Mouse (Mus musculus) intestine, embryonic 14.5 days (tissue): ENCODE measurements around the gene 4930404N11Rik. TPM values are rescaled to one million over a fixed set of nuclear protein-coding genes. Genes with fewer than 3 reads are reported as not detected.

Experiments used
- ATAC-seq: fragments of 200-750 bp; cut with Nextera tagmentation; replicated peaks from 2 replicates; pipeline ENCODE4 v1.8.0; 2017; ENCODE audit warnings: low read depth, moderate number of reproducible peaks, moderate TSS enrichment, moderate library complexity; ENCODE audit not compliant: low FRiP score, low TSS enrichment
- DNase-seq: peaks from one replicate; pipeline ENCODE4 v3.0.0-alpha.2; 2018; ENCODE audit warnings: low spot score
- H3K27ac ChIP-seq: fragments of 300-500 bp; sonication (generic); 2 replicates; pipeline ENCODE4 v1.5.1; 2014; ENCODE audit warnings: low read depth, mild to moderate bottlenecking, control low read depth
- H3K27me3 ChIP-seq: fragments of 300-500 bp; sonication (generic); replicated peaks from 2 replicates; pipeline ENCODE4 v1.6.1; 2014; ENCODE audit warnings: low read length, control low read depth; ENCODE audit not compliant: control insufficient read depth, insufficient read depth
- H3K36me3 ChIP-seq: fragments of 300-500 bp; sonication (generic); 2 replicates; pipeline ENCODE4 v1.6.1; 2014; ENCODE audit warnings: low read length, control low read depth; ENCODE audit not compliant: control insufficient read depth, insufficient read depth
- H3K4me1 ChIP-seq: fragments of 300-500 bp; sonication (generic); replicated peaks from 2 replicates; pipeline ENCODE4 v1.6.1; 2014; ENCODE audit warnings: low read length, control low read depth, mixed read lengths; ENCODE audit not compliant: control insufficient read depth, insufficient read depth
- H3K4me2 ChIP-seq: fragments of 300-500 bp; sonication (generic); 2 replicates; pipeline ENCODE4 v1.6.1; 2014; ENCODE audit warnings: low read length
- H3K4me3 ChIP-seq: fragments of 300-500 bp; sonication (generic); 2 replicates; pipeline ENCODE4 v1.5.1; 2014; ENCODE audit warnings: low read depth, low read length, control low read depth, mixed read lengths
- H3K9ac ChIP-seq: fragments of 300-500 bp; sonication (generic); 2 replicates; pipeline ENCODE4 v1.6.1; 2014; ENCODE audit warnings: mild to moderate bottlenecking, low read length
- H3K9me3 ChIP-seq: fragments of 300-500 bp; sonication (generic); 2 replicates; pipeline ENCODE4 v1.6.1; 2016; ENCODE audit warnings: low read length, control low read depth; ENCODE audit not compliant: control insufficient read depth
- WGBS: fragments of 180-500 bp; shearing (Covaris S2); extraction: QIAGEN DNeasy Blood & Tissue Kit; methylation state at CpG from one replicate; pipeline ENCODE4 v1.1.7; 2014; 5-methylcytosine and 5-hydroxymethylcytosine counted together
- polyA plus RNA-seq: library from polyadenylated mRNA; unstranded; fragments of >200 nt; fragmentation: Nextera tagmentation; extraction: Ambion mirVana; gene quantifications from 2 replicates; pipeline ENCODE4 v1.2.1, GENCODE M21; 2014

The 4930404N11Rik gene
- polyA plus RNA-seq = 0.58 and 0.59 TPM in 2 replicates

DNA sequence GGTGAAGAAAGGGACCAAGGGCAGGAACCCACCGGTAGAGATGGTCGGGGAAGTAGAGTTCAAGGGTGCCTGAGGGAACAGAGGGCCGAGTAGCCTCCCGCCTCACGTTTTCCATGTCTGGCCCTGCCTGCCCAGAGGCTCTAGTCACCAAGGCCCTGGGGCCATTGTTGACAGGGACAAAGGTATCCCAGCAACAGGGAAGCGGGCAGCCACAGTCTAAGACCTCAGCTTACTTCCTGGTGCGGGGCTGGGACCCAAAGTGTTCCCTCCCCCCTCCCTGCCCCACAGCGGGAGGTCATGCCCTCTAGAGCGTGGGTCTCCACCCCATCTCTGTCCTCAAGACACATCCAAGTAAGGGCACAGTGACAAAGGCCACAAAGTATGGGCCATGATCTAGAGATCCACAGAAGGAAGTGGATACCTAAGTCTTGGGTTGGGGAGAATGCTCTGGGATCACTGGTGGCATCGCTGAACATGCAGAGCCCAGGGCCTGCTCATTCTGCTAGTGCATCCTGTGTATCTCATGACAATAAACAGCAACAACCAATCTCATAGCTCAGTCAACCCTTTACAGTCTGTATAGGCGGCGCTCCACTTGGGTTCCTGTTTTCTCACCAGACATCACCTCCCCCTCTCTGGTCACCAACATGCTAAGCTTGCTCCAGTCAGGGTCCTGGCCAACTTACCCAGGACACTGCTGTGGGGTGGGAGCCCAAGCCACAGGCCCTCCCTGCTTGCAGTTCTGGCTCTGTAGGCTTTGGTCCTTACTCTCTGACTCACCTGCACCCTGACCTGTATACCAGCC, at the start of gene 4930404N11Rik:
4930404N11Rik (minus strand) TSS at position 145 of the 805 bp plus-strand sequence.
- H3K9ac ChIP-seq = 0 out of 2 replicates have a peak within 1 kb of the TSS, but pooled peaks have one; percentile 16
- ATAC-seq = peak; percentile 26
- no peaks in the 10 kb centered on the region for H3K9me3 ChIP-seq
- H3K4me3 ChIP-seq = peak within 1 kb of the TSS; percentile 32; the same call in 1 of the 2 replicates
- 35% methylated on average over 12 of the region's 12 CpGs for WGBS
- no peak within 1 kb of the TSS for H3K27ac ChIP-seq
- DNase-seq = peak; percentile 72
- peak within 1 kb of the TSS; percentile 56 for H3K4me2 ChIP-seq
- H3K36me3 ChIP-seq = peaks cover 53% of the 10 kb centered on the region
- H3K27me3 ChIP-seq = peaks cover 29% of the 10 kb centered on the region
- H3K4me1 ChIP-seq = peaks cover 19% of the 10 kb centered on the region

DNA sequence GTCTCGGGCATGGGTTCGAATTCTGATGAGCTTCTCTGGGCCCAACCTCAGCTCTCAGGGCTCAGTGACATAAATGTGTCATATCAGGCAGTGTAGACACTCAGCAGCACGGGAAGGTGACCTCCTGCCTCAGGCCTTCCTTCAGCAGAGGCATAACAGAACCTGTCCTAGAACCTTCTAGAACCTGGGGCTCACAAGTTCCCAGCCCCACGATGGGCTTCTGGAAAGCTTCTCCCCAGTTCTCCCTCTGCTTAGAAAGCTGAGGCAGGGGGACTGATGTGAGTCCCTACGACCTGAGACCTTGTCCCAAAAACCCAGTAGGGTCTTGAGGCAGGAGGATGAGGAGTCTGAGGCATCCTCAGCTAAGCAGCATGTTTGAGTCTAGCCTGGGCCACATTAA, 49.5 kb upstream of the 4930404N11Rik start:
- WGBS = 81% methylated on average over 5 of the region's 5 CpGs
- H3K36me3 ChIP-seq = 0 out of 2 replicates have a peak, but pooled peaks cover 13% of the 10 kb centered on the region
- peaks cover 77% of the 10 kb centered on the region for H3K4me1 ChIP-seq
- no peaks in the 10 kb centered on the region for H3K27me3 ChIP-seq
- H3K9ac ChIP-seq = no peak overlapping the region
- ATAC-seq (no peak), DNase-seq (no peak)
- no peak overlapping the region for H3K4me2 ChIP-seq
- no peak overlapping the region for H3K4me3 ChIP-seq
- no peaks in the 10 kb centered on the region for H3K9me3 ChIP-seq
- H3K27ac ChIP-seq = no peak overlapping the region

DNA sequence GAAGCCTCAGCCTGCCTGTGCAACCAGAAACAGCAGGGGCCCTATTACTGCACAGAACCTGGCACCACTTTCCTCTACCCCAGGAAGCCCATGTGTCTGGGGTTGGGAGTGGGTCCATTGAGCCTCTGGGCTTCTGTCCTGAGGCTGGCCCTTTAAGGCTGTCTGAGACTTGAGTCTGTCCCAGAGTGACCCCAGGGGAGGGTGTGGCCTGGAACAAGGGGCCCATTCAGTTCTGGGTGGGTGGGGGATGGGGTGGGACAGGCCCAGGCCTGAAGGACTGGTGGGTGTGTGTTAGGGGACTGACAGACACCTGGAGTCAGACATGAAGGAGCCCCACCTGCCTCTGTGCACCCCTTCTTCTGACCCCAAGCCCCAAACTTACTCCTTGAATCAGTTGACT, 49.1 kb upstream of the 4930404N11Rik start:
- Histone ChIP-seq H3K9me3 (no peaks in the 10 kb centered on the region), H3K4me1 (peaks cover 81% of the 10 kb centered on the region), H3K27me3 (no peaks in the 10 kb centered on the region), H3K27ac (no peak overlapping the region), H3K4me3 (no peak overlapping the region), H3K4me2 (no peak overlapping the region), H3K9ac (no peak overlapping the region), H3K36me3 (0 out of 2 replicates have a peak, but pooled peaks cover 10% of the 10 kb centered on the region)
- ATAC-seq (no peak), DNase-seq (no peak)

DNA sequence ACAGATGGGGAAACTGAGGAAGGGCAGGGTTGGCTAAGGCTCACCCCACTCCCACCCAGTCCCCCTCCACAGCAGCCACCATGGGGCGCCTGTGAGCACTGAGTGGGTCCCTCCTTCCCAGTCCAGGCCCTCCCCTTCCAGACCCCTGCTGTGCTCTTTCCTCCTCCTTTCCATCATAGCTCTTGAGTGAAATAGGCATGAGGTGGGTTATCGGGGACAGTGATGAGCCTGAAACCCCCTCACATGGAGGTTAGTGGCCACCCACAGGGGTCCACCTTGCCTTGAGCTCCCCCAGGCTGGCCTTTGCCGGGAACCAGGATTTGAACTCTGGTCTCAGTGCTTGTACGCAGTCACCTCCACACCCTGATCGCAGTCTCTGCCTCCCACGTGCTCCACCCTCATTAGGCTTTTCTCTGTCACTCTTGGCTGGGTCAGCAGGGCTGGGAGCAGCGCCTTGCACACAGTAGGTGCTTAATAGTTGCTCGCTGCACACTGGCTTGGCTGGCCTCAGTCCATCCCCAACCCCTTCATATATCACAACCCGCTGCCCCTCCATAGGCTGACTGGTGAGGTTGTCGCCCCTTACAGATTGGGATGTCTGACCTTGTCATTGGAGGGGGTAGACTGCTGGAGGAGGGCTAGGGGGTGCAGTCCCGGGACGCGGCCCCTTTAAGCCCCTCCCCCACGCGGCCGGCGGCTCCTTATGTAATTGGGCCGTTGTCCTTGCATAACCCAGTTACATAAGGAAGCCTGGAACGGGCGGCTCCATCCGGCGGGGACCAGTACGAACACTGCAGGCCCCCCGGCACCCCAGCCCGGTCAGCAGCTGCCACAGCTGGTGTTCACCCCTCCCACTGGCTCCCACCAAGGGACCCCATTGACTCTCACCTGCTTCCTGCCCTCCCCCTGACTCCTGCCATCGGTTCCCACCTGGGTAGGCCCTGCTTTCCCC, 48.0 kb upstream of the 4930404N11Rik start:
- Histone ChIP-seq H3K4me2 (peak overlapping the region; percentile 30), H3K27ac (peak overlapping the region; percentile 23; the same call in 1 of the 2 replicates), H3K4me3 (no peak overlapping the region), H3K4me1 (peaks cover 87% of the 10 kb centered on the region), H3K27me3 (no peaks in the 10 kb centered on the region), H3K9ac (peak overlapping the region; percentile 18; the same call in 1 of the 2 replicates), H3K36me3 (0 out of 2 replicates have a peak, but pooled peaks cover 6% of the 10 kb centered on the region), H3K9me3 (no peaks in the 10 kb centered on the region)
- WGBS = 29% methylated on average over 26 of the region's 26 CpGs
- DNase-seq (peak; percentile 78), ATAC-seq (0 out of 2 replicates have a peak, but pooled peaks have one; percentile 10)

DNA sequence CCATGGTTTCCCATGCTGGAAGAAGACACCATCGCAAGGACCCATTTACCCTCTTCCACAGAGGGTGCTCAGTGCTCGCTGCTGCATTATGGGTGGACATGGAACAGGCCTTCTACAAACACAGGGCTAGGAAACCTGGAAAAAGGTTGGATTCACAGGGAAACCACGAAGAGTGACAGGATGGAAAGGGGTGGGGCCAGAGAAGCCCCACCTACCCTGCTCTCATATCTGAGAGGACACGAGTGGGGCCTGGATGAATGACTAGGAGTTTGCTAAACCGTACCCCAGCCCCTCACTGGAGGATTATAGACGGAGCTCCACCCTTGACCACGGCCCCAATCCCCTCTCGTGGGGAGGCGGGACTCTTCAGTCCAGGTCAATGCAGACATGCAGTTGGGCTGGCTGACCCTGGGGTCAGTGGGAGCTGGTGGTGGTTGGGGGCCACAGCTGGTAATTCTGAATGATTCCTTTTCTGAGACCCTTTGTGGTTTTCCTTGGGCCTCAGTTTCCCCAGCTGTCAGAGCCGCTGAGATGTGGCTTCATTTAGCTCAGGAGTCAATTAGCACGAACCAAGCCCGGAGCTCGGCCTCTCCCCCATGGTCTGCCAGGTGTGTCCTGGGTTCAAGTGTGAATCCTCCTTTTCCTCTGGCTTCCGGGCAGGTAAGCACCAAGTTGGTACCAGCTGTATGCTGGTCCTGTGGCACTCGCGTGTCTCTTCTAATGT, 47.1 kb upstream of the 4930404N11Rik start:
- ATAC-seq (no peak), DNase-seq (no peak)
- Histone ChIP-seq H3K27ac (peak overlapping the region; percentile 77), H3K9me3 (no peaks in the 10 kb centered on the region), H3K4me2 (no peak overlapping the region), H3K36me3 (peaks cover 14% of the 10 kb centered on the region), H3K27me3 (no peaks in the 10 kb centered on the region), H3K9ac (no peak overlapping the region), H3K4me3 (no peak overlapping the region), H3K4me1 (peaks cover 93% of the 10 kb centered on the region)
- 68% methylated on average over 16 of the region's 16 CpGs for WGBS

DNA sequence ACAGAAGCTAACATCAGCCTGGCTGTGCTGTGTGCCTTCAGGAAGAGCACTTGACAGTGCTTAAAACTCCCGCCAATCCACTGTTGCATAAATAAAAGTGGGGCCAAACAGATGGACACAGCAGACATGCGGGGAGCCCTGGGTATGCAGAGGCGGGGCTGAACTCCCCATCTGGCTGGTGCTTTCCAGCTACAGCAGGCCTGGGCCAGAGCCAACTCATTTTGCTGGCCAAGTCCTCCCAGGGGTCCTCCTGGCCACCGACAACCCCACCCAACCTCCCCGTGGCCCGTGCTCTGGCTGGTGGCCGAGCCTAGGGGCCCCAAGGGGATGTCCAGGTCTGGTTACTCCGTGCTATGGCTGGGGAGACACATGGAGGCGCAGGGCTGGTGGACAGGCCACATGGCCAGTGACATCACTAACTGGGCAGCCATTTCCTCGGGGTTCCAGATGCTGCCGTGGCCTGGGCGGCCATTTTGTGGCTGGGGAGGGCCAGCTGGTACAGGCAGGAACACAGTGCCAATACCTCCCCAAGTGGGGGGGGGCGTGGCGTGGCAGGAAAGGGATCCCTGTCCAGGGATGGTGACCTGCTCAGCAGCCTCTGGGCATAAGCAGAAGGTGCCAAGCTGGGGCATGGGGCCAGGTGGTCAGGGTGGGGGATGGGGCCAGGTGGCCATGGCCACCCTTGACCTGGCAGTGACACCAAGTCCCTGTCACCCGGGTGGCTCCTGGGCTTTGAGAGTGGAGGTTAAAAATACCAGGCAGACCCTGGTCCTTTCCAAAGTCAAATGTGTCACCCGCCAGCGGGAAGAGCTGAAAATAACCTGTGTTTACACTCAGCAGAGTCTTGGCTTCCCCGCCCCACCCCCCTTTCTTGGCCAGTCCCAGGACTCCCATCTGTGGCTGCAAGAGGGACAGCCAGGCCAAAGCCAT, 46.1 kb upstream of the 4930404N11Rik start:
- Histone ChIP-seq H3K9ac (no peak overlapping the region), H3K4me3 (no peak overlapping the region), H3K9me3 (no peaks in the 10 kb centered on the region), H3K36me3 (peaks cover 20% of the 10 kb centered on the region), H3K4me1 (peaks cover 93% of the 10 kb centered on the region), H3K27ac (peak overlapping the region; percentile 77), H3K27me3 (no peaks in the 10 kb centered on the region), H3K4me2 (peak overlapping the region; percentile 7; the same call in 1 of the 2 replicates)
- no peak for ATAC-seq
- WGBS = 53% methylated on average over 18 of the region's 18 CpGs
- DNase-seq = peak; percentile 70

DNA sequence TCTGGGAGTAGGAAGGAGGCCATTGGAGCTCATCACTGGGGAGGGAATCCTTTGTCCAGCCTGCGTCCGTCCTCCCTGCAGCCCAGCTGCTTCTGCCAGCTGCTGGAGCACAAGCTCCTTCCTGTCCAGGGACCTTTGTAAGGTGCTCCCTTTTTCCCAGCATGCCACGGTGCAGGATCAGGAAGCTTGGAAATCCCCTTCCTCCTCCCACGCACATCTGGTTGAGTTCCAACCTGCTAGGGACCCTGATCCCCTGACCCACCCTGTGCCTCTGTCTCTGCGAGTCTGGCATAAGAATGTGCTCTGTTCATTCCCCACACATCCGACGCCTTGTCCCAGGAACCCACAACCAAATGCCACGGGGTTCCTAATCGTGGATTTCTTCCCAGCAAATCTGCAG, 45.4 kb upstream of the 4930404N11Rik start:
- DNase-seq (no peak), ATAC-seq (no peak)
- H3K27ac ChIP-seq = peak overlapping the region; percentile 77
- H3K27me3 ChIP-seq = no peaks in the 10 kb centered on the region
- H3K36me3 ChIP-seq = peaks cover 27% of the 10 kb centered on the region
- no peak overlapping the region for H3K4me2 ChIP-seq
- 60% methylated on average over 9 of the region's 9 CpGs for WGBS
- no peak overlapping the region for H3K9ac ChIP-seq
- peaks cover 89% of the 10 kb centered on the region for H3K4me1 ChIP-seq
- no peak overlapping the region for H3K4me3 ChIP-seq
- H3K9me3 ChIP-seq = no peaks in the 10 kb centered on the region
